Mouse (Mus musculus) heart, postnatal 10 days (tissue): ENCODE results near the gene Vax2. TPM values are rescaled to one million over a fixed set of nuclear protein-coding genes. Genes with fewer than 3 reads are reported as not detected.

Experiments
- DNase-seq, 2 experiments: peaks; one replicate each; pipeline ENCODE4 v3.0.0; 2021
- intact Hi-C: fragments of 180-260 bp; cut with DNase I; formaldehyde crosslinking; loops from one replicate; pipeline ENCODE4 v1.15.1; 2025
- total RNA-seq, 2 experiments: library from RNA; stranded (reverse); gene quantifications; 2 replicates each; pipeline ENCODE4 v1.2.3; 2021

The Vax2 gene
- total RNA-seq = not detected

- intact Hi-C loops = no loop called here
- peak; percentile 57 to 66 for DNase-seq
Measured at GRCm38 (mm10) chr6:83711067-83711675, at the start of gene Vax2. Gene Vax2 (plus strand): TSS chr6:83711264.

- intact Hi-C loops = no loop called here
- DNase-seq = no peak
Measured at GRCm38 (mm10) chr6:83665009-83665408, 46.1 kb upstream of the Vax2 start.

- intact Hi-C loops = loop anchor here (1.0 to 5.0 kb wide), 3 partner anchors 90 to 317 kb away; no protein-coding TSS in a partner anchor
- peak; percentile 68 to 85 for DNase-seq
Measured at GRCm38 (mm10) chr6:83673395-83673794, 37.7 kb upstream of the Vax2 start.

DNA sequence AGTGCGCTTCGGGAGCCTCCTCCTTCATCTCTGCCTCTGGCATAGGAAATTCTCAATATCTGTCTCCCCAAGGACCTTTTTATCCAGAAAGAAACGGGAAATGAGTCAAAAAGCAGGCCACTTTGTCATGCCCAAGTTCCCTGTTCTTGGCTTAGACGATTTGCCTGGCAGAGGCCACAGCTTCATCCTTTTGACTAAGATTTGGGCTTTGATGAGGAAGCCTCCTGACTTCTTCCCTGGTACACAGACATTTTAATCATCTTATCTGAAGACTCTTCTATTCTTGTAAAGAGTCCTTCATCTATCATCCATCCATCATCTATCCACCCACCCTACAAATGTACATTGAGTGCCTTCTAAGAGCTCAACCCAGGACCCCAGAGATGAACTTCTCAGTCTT is 33.3 kb upstream of the Vax2 start, which contains the start of gene Cd207:
Cd207 (minus strand) TSS at position 101 of the 400 bp plus-strand sequence.
- DNase-seq = no peak
- intact Hi-C loops = no loop called here

DNA sequence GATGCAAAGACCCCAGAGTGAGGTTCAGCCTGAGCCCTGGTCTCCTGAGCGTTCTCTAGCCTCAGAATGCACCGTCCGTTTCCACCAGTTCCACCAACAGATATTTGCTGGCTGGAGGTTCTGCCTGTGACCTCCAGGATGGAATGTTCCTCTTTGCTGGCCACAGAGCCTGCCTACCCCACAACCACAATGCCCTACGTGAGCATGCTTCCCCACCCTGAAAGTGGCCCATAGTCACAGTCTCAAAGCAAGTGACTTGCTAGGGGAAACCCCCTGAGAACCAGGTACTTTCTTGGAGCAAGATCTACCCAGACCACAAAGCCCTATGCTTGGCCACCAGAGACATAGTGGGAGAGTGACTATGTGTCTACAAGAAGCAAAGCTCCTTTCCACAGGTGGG is 21.7 kb upstream of the Vax2 start:
- DNase-seq = no peak
- intact Hi-C loops = no loop called here

DNA sequence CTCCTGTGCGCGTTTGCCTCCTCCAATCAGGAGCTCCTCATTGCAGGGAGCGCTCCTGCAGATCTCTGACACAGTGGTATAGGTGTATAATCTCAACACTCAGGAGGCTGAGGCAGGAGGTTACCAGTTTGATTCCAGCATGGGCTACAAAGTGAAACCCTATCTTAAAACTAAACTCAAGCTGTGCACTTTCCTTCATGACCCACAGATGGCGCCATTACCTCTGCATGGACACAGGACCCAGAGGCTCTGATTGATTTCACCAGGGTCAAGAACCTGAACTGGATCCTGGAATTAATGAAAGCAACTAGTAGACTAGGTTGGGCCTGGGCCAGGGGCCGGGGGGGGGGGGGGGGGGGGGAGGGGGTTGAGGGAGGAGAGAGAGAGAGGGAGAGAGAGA is 20.8 kb upstream of the Vax2 start:
- peak; percentile 53 to 75 for DNase-seq
- intact Hi-C loops = no loop called here

DNA sequence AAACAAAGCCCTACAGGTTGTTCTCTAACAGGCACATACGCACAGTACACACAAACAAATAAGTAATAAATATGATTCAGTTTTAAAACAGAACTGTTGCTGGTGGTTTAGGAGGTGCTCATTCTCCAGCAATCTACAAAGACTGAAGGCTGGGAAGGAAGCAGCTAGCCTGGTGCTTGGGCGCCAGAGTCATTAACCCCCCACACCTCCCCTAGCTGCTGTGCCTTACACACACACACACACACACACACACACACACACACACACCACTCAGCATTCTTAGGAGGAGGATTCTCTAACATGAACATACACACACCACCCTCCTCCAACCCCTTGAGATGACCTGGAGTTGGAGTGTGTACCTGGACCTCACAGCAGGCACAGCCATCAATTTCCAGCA is 20.1 kb upstream of the Vax2 start:
- DNase-seq = no peak
- intact Hi-C loops = no loop called here

DNA sequence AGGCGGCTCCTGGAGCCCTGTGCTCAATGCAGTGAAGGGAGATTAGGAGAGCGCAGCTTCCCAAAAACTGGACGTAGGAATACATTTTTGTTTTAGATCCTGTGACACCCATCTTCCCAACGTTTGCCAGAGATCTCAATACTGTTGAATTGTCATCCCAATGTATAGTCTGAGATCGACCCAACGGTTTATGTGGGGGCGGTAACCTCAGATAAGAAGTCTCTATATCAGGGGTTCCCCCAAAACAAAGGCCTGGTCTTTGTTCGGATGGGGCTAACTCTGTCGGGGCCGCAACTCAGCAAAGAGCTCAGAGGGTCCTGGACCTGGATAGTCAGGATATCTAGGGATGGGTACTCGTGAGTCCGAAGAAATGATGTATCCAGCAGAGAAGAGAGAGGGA is 18.1 kb upstream of the Vax2 start:
- intact Hi-C loops = loop anchor here (1.0 kb wide), 1 partner anchor 38 kb away; no protein-coding TSS in a partner anchor
- DNase-seq = no peak

DNA sequence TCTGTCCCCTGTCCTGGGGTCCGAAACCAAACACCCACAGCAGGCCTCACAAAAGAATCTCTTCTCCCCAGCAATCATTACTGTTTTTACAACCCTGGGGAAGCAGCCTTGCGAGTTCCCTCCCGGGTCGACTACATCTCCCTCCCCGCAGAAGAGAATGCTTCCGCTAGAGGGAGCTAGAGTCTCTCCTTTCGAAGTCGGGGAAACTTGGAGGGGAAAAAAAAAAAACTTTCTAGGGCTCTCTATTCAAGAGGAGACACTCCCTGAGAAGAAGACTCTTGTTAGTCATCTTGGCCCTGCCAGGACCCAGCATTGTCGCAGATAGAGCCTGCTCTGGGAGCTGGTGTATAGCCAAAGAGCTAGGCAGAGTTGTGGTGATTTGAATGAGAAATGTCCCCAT is 17.2 kb upstream of the Vax2 start:
- intact Hi-C loops = loop anchor here (1.0 kb wide), 1 partner anchor 37 kb away; no protein-coding TSS in a partner anchor

GRCm38 (mm10) chr6:83695731-83696130 is 15.3 kb upstream of the Vax2 start:
- intact Hi-C loops = no loop called here
- DNase-seq = no peak

More for the DNA sequence above, 17.2 kb upstream of the Vax2 start:
- peak; percentile 56 to 80 for DNase-seq

DNA sequence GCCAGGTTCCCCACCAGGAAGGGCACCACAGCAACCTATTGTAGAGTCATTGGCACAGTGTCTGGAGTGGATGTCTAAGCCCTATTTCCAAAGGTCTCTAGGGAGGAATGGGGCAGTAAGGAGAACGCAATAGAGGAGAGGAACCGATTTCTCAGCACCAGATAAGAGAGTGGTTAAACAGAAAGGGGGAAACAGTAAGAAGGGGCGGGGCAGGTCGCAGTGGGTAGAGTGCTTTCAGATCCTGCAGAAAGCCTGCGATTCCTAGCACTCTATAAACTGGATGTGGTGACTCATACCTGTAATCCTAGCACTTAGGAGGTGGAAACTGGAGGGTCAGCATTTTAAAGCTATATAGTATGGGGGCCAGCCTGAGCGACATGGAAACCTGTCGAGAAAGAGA is 14.4 kb upstream of the Vax2 start:
- intact Hi-C loops = no loop called here
- DNase-seq = no peak

DNA sequence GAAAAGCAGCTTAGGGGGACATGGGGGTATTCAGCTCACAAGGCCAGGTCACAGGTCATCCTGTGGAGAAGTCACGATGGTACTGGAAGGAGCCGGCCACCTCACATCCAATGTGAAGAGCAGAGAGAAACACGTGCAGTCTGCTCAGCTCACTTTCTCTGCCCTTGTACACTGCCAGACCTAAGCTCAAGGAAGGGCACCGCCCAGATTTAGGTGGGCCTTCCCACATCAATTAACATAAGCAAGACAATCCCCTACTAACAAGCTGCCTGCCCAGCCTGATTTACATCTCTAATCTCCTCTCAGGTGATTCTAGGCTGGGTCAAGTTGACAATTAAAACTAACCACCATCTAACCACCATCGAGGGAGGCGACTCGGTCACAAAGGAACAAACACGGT is 13.1 kb upstream of the Vax2 start:
- intact Hi-C loops = no loop called here
- DNase-seq = no peak

DNA sequence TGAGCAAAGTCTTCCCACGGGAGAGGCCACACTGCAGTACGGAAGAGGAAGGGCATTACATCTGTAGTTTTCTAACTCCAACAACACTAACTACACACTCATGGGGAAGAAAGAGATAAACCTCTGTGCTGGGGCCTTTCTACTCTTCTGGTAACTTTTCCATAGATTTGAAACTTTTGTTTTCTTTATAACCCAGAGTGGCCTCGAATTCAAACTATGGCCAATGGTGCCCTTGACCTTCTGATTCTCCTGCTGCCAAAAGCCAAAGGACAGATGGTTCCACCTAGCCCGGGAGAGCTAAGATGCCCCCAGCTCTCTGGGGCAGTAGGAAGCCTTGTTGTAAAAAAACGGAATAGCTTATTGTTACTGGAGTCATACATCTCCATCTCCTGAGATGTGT is 11.1 kb upstream of the Vax2 start:
- intact Hi-C loops = no loop called here
- DNase-seq = no peak

GRCm38 (mm10) chr6:83701001-83701400 is 10.1 kb upstream of the Vax2 start:
- DNase-seq = no peak
- intact Hi-C loops = no loop called here

DNA sequence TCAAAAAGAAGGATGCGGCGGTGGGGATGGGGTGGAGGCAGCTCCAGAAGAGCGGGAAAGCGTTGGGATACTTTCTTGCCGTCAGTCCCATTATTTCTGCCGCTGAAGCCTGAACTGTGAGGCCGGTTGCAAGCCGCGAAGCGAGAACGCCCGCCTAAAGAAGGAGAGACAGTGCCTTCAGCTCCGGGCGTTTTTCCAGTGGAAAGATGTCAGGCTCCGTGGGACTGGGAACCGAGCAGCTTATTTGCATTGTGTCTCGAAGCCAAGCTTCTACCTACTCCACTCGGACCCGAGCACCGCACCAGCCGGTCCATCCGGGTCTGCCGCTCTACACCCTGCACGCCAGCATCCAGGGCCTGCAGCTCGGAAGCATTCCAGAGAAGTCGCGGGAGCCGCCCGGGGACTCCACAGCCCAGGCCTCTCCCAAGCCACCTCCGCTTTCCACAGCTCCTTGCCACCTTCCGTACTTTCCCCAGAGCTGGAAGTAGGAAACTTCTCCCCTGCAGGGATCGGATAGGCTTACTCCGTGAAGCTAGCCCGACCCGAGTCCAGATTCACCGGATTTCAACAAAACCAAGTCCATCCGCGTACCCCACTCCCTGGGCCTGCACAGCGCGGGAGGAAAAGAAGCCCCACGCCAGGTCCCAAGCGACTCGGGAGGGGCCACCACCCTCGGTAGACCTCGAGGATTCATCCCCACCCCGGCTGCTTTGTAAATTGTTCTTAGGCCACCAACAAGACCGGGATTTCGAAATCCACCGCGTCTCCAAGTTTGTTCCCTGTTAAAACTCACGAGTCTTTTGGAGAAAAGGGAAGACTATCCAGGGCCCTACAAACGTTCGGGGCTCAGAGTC is 8.7 kb upstream of the Vax2 start:
- peak in 1 of 2 experiments; percentile 27 for DNase-seq
- intact Hi-C loops = no loop called here

- DNase-seq = no peak
- intact Hi-C loops = no loop called here
Measured at GRCm38 (mm10) chr6:83703000-83703721, 7.9 kb upstream of the Vax2 start.

DNA sequence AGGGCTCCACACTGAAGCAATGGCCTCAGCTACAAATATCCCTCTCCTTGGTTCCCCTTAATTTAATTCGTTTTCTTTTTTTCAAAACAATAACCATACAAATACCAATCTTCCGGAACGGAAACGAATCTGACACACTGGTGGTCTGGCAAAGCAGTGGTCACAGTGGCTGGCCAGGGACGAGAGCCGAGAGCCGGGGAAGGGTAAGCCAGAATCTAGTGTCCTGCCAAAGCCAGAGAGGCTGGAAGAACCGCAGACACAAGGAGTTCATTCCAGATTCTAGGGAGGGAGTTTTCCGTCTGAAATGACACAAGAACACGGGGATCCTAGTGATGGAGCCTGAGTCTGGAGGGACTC is 7.4 kb upstream of the Vax2 start:
- DNase-seq = no peak
- intact Hi-C loops = no loop called here

GRCm38 (mm10) chr6:83704294-83704693 is 6.8 kb upstream of the Vax2 start:
- DNase-seq = no peak
- intact Hi-C loops = no loop called here

DNA sequence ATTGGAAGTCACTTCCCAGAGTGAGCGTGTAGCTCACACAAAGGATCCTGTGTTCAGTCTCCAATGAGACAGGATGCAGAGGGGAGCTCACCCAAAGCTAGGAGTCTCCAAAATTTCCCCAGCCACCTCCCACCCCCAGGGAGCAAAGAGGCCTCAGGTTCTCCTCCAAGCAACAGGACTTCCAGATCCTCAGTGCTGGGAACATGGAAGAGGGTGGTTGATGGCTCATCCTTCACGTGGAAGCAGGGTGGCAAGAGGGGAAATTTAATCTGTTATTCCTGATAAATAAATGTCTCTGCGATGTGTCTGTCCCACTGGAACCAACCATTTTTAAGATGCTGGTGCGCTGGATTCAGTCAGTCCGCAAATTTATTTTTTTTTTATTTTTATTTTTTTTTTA is 6.4 kb upstream of the Vax2 start:
- DNase-seq = no peak
- intact Hi-C loops = no loop called here

GRCm38 (mm10) chr6:83707738-83708510 is 3.1 kb upstream of the Vax2 start:
- no peak for DNase-seq
- intact Hi-C loops = no loop called here
